Mouse (Mus musculus) spleen, adult 2 months (tissue): ENCODE results near the gene Robo1. TPM values are rescaled to one million over a fixed set of nuclear protein-coding genes. Genes with fewer than 3 reads are reported as not detected.

Experiments
- DNase-seq, 2 experiments: peaks; one replicate each; pipeline versions ENCODE4 v3.0.0 to v3.0.0-alpha.2; 2012 to 2021; ENCODE audit warnings: low spot score in 2 of 2, low read depth in 1 of 2
- H3K27ac ChIP-seq: fragments of 200-500 bp; 2 replicates; pipeline ENCODE4 v1.5.1; 2012; ENCODE audit warnings: low read length, inconsistent platforms; ENCODE audit not compliant: insufficient read depth
- H3K27me3 ChIP-seq: fragments of 200-500 bp; 2 replicates; pipeline ENCODE4 v1.6.1; 2012; ENCODE audit warnings: mild to moderate bottlenecking, moderate library complexity, low read length, inconsistent platforms; ENCODE audit not compliant: control insufficient read depth, insufficient read depth
- H3K36me3 ChIP-seq: fragments of 200-500 bp; 2 replicates; pipeline ENCODE4 v1.6.1; 2012; ENCODE audit warnings: mild to moderate bottlenecking, low read length, inconsistent platforms; ENCODE audit not compliant: control insufficient read depth, insufficient read depth
- H3K4me1 ChIP-seq: fragments of 200-500 bp; 2 replicates; pipeline ENCODE4 v1.6.1; 2011; ENCODE audit warnings: inconsistent platforms; ENCODE audit not compliant: control insufficient read depth, insufficient read depth, insufficient read length
- H3K4me3 ChIP-seq: fragments of 200-500 bp; 2 replicates; pipeline ENCODE4 v1.5.1; 2011; ENCODE audit warnings: mild to moderate bottlenecking, inconsistent platforms; ENCODE audit not compliant: insufficient read depth, insufficient read length; ENCODE audit errors: extremely low read depth
- CTCF ChIP-seq: fragments of 200-500 bp; IDR thresholded peaks from 2 replicates; pipeline ENCODE4 v1.5.1; 2011; ENCODE audit warnings: mild to moderate bottlenecking, inconsistent platforms; ENCODE audit not compliant: insufficient read depth, insufficient read length, insufficient replicate concordance; ENCODE audit errors: extremely low read depth
- POLR2A ChIP-seq: fragments of 200-500 bp; IDR thresholded peaks from 2 replicates; pipeline ENCODE4 v1.6.1; 2011; ENCODE audit warnings: low read depth, low read length, inconsistent platforms
- WGBS: fragments of 180-500 bp; shearing (Covaris S2); methylation state at CpG from one replicate; pipeline ENCODE4 v1.1.7; 2018; 5-methylcytosine and 5-hydroxymethylcytosine counted together
- polyA plus RNA-seq: library from polyadenylated mRNA; depleted of rRNA; stranded (reverse); fragments of >200 nt; gene quantifications from 2 replicates; pipeline ENCODE4 v1.2.3, GENCODE M21; 2012

The Robo1 gene
- polyA plus RNA-seq, 1 experiment = 1.4 TPM

DNA sequence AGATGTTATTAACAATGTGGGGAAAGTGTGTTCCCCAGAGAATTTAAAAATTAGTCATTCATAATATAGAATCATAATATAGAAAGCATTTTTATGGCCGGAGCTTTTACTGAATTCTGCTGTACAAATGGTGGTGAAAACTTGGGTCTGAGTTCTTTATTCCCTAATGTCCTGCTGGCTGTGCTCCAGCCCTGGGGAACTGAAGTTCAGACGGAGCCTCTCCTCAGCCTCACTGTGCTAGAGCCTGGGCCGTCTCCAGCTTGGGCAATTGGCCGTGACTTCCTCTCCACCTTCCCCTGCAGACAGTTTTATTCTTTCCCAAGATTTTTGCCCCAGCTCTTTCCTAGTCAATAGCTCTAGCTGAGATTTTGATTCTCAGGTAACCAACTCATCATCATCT is 429.0 kb downstream of the Robo1 start:
- Histone ChIP-seq H3K4me3 (no peak overlapping the region), H3K27me3 (no peaks in the 10 kb centered on the region), H3K36me3 (no peaks in the 10 kb centered on the region), H3K4me1 (no peaks in the 10 kb centered on the region), H3K27ac (no peak overlapping the region)
- 77% methylated on average over 4 of the region's 4 CpGs for WGBS
- no peak for DNase-seq
- TF ChIP-seq POLR2A = no peak

DNA sequence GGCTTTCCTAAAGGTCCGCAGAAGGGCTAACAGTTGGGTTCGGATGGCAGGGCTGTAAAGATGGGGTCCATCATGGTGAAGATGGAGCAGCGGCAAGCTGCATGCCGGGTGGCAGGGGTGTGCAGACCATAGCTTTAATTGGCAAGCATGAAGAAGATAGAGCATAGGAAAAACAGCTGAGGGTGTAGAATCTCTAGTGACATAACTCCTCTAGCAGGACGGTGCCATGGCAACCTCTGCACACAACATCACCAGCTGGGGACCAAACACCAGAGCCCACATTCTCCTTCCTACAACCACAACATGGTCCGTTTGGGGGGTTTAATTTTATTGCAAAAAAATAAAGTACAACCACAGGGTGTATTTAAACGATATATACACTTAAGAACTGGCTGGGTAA is 432.1 kb downstream of the Robo1 start:
- Histone ChIP-seq H3K27me3 (no peaks in the 10 kb centered on the region), H3K36me3 (no peaks in the 10 kb centered on the region), H3K27ac (no peak overlapping the region), H3K4me3 (no peak overlapping the region), H3K4me1 (no peaks in the 10 kb centered on the region)
- TF ChIP-seq POLR2A = no peak
- no peak for TF ChIP-seq CTCF
- DNase-seq = no peak
- 91% methylated on average over 7 of the region's 7 CpGs for WGBS

DNA sequence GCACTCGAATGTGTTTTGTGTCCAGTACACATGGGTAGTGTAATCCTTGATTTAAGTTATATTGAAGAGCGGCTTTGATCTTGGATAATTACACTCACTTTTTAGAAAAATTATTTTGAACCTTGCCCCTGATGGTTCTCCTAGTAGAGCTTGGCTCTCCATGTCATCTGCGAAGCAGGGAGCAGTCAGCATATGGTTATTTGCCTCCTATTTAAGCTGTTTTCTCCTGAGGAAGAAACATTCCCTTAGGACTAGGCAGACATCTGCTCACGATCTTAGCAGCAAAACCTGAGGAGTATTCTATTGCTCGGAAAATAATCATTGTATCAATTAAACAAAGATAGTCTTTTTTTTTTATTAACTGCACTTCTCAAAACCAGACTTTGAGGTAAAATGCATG is 439.6 kb downstream of the Robo1 start:
- TF ChIP-seq POLR2A (no peak), CTCF (no peak)
- WGBS = 88% methylated on average over 5 of the region's 5 CpGs
- Histone ChIP-seq H3K27ac (no peak overlapping the region), H3K4me1 (no peaks in the 10 kb centered on the region), H3K36me3 (no peaks in the 10 kb centered on the region), H3K27me3 (no peaks in the 10 kb centered on the region), H3K4me3 (no peak overlapping the region)
- no peak for DNase-seq

DNA sequence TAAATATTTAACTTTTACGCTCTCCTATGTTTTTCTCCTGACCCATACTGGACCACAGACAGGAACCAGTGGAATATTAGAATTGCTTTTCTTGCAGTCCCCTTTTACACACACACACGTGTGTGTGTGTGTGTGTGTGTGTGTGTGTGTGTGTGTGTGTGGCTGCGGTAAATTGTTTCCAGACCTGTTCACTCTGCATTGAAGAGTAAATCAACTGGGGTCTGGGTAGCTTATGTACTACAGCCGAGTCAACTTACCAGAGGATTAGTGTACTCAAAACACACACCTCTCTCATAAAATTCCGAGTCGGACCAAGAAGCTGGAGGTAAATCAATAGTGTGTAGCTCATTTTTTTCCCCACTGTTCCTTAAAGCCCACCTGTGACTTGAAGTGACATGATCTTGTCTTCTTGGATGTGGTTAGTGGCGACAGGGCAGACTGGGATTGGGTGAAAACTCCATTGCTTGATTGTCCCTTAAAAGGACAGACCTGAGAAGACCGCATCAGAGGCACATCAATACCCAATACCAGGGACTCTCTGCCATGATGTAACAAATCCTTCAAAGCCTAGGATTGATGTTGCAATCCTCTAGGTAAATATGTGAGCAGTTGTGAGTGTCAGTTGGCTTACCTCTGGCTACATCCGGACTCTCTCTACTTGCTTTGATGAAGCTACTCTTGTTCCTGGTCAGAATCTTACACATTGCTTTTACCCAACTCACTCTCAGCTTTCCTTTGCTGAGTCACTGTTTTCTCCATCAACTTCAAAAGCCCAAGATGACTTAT is 457.2 kb downstream of the Robo1 start:
- TF ChIP-seq CTCF = no peak
- no peak for TF ChIP-seq POLR2A
- Histone ChIP-seq H3K4me3 (no peak overlapping the region), H3K27ac (no peak overlapping the region), H3K36me3 (no peaks in the 10 kb centered on the region), H3K4me1 (no peaks in the 10 kb centered on the region), H3K27me3 (no peaks in the 10 kb centered on the region)
- WGBS = 89% methylated on average over 9 of the region's 9 CpGs
- no peak for DNase-seq

DNA sequence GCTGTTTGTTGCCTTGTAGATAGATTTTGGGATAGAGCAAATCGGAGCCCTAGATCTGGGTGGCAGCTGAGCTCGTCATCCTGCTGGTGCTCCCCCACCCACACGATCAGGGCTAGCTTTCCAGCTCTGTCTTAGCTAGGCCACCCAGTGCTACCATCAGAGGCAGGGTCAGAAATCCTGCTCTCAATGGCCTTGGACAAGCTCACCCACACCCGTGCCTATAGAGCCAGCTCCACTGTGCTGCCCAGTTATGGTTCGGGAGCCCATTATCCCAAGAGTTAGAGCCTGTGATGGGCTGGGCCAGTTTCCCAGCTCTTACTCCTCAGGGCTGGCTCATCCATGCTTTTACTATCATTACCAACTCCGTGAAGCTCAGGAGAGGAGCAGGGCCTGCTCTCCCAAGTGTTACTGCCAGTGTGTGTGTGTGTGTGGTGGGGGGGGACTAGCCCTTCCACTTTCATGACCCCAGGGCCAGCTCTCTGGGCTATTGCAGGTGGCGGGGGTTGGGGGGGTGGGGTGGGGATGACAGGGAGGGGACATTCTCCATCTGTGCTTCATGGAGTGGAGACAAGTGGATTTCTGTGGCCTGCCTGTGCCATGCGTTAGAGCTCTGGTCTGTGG is 461.2 kb downstream of the Robo1 start:
- DNase-seq = no peak
- Histone ChIP-seq H3K27ac (no peak overlapping the region), H3K4me1 (no peaks in the 10 kb centered on the region; the same call in 1 of the 2 replicates), H3K36me3 (no peaks in the 10 kb centered on the region), H3K4me3 (no peak overlapping the region), H3K27me3 (no peaks in the 10 kb centered on the region)
- 92% methylated on average over 8 of the region's 8 CpGs for WGBS
- TF ChIP-seq CTCF = no peak
- TF ChIP-seq POLR2A = no peak

DNA sequence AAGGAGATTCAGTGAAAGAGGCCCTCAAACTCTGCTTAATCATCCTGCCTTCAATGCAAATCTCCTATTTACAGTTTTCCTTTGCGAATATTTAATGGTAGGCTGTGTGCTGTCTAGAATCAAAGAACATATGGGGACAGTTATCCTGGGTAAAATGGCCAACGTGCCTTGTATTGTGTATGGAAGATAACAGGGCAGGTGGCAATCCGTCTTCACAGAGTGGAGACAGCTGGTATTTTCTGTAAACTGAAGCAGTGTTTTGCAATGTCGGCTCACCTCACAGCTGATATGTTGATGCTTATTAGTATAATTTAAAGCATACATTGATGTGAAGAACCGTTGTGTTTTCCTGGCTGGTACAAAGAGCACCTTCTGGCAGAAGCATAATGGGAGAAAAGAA is 464.2 kb downstream of the Robo1 start:
- no peak overlapping the region for H3K4me3 ChIP-seq
- H3K36me3 ChIP-seq = no peaks in the 10 kb centered on the region
- DNase-seq = no peak
- H3K4me1 ChIP-seq = no peaks in the 10 kb centered on the region; the same call in 1 of the 2 replicates
- 83% methylated on average over 5 of the region's 5 CpGs for WGBS
- TF ChIP-seq CTCF = no peak
- TF ChIP-seq POLR2A = no peak
- no peak overlapping the region for H3K27ac ChIP-seq
- H3K27me3 ChIP-seq = no peaks in the 10 kb centered on the region

DNA sequence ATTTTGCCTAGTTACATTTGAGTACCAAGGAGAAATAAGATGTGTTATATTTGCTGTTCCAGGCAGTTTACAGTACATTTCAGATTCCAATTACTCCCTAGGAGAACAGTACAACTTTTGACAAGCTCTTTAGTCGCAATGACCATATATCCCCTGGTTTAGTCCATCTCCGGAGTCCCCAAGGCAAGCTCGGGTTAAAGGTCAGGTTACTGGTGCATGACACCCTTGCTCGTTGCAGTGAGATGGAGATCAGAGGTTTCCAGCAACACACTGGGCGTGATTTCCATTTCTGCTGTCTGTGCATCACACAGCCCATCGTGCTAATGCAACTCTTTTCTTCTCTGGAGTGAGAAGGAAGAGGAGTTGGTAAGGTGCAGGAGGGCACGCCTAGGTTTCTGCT is 464.9 kb downstream of the Robo1 start:
- Histone ChIP-seq H3K27me3 (no peaks in the 10 kb centered on the region), H3K36me3 (no peaks in the 10 kb centered on the region), H3K4me3 (no peak overlapping the region), H3K4me1 (no peaks in the 10 kb centered on the region; the same call in 1 of the 2 replicates), H3K27ac (no peak overlapping the region)
- no peak for DNase-seq
- TF ChIP-seq CTCF = no peak
- TF ChIP-seq POLR2A = no peak
- WGBS = 84% methylated on average over 7 of the region's 7 CpGs
